Mouse (Mus musculus) liver, postnatal 0 days (tissue): ENCODE results near the gene Ankrd35.

ENCODE experiments used
- CTCF ChIP-seq: sonication (generic); IDR thresholded peaks from 2 replicates; pipeline ENCODE4 v1.5.1; 2016; ENCODE audit warnings: antibody characterized with exemption, low read depth
- EP300 ChIP-seq: IDR thresholded peaks from 2 replicates; pipeline ENCODE4 v1.6.1; 2016; ENCODE audit warnings: antibody characterized with exemption, low read depth, mild to moderate bottlenecking

DNA sequence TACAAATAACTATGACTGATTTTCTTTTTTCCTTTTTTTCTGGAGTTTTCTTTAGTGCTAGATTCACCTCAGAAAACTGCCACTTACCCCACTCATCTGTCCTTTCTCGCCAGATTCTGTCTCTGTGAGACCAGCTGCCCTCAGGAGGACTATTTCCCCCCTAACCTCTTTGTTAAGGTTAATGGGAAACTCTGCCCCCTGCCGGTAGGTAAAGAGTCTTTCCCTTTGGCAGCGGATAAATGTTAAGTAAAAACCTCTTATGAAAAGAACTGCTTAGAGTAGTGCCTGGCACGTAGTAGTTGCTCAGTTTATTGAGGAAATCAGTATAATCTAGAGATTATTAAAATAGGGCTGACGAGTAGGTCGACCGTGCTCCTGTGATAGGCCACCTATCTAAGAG is 30.4 kb downstream of the Ankrd35 start:
- TF ChIP-seq EP300 (no peak), CTCF (peak; percentile 64)
